Mouse (Mus musculus): ENCODE results near the gene Tmem86b.

DNA sequence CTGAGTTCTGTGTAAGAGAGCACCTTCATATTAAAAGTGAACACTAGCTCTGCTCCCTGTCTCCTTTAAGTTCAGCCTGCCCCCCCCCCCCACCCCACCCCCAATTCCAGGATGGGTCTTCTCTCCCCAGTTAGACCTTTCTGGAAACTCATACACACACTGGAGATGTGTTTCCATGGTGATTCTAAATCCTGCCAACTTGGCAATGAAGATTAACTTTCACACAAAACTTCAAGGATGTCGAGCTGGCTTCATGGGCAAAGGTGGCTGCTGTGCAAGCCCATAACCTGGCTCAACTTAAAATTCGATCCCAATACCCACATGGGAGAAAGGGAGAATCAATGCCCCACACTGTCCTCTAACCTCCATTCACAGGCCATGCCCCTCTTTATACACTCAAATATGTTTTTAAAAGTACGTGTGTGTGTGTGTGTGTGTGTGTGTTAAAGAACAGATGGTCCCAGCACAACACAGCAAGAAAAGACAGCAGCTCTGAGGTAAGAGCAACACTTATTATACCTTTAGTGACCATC, 28.8 kb upstream of the Tmem86b start:
- TF ChIP-seq CTCF (IDR thresholded peaks at IDR 0.05; ENCODE audit: control insufficient read depth, insufficient read depth, insufficient replicate concordance, low read depth, low read length) (no peak), POLR2A (IDR thresholded peaks at IDR 0.05; ENCODE audit: control insufficient read depth, low read depth, low read length) (no peak)
